Mouse (Mus musculus): ENCODE results near the gene Slc39a3. TPM values are rescaled to one million over a fixed set of nuclear protein-coding genes. Genes with fewer than 3 reads are reported as not detected.

Slc39a3 gene
- total RNA-seq, 2 experiments from 2014 or later: 11.7 to 12.0 TPM

DNA sequence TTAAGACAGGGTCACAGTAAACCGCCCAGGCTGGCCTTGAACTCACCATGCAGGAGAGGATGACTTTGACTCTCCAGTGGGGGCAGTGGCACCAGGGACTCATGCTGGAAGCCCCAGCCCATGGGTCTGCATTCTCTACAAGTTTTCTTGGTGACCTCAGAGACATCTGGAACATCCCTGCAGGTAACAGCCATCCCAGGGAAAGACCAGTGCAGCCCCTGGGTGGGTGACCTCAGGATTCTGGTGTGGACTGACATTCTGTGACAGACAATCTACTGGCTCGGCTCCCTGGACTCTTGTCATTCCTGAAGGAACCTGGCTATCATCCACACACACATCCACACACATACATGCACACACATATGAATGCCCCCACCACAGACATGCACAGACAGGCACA is 21.6 kb downstream of the Slc39a3 start:
- no peak for DNase-seq
- intact Hi-C loops (cut with DNase I): loop anchor here (2.0 kb wide), 2 partner anchors 25 to 65 kb away; no protein-coding TSS in a partner anchor

DNA sequence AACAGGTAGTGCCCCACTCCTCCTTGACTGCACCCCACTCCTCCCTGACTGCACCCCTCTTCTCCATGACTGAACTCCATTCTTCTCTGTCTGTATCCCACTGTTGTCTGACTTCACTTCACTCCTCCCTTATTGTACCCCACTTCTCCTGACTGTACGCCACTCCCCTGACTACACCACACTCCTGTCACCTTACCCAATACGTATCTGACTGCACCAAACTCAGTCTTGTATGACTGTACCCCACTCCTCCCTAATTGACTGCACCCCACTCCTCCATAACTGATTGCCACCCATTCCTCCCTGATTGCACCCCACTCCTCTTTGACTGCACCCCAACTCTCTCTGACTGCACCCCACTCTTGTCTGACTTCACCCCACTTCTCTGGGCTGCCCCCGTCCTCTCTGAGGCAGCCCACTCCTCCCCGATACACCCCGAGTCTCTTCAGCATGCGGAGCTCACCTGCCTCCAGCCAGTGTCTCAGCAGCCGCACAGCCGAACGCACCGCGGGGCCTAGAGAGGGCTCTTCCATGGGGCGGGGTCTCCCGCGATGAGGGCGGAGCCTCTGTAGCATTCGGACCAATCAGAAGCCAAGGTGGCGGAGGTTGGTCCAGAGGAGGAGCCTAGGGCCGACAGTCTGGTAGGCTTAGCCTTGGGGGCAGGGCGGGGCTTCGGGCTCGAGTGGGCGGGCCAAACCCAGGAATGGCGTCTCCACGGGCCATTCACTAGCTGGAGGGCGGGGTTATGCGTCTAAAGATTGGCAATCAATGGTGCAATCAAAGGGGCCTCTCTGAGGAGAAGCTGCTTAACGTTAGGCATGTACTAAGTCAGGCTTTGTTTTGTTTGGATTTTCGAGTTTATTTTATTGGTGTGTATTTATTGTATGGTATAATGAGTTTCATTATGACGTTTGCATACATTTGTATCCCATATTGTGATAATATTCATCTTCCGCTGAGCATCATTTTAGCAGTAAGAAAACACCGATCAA is 22.5 kb downstream of the Slc39a3 start, which contains the start of gene Gng7:
TSS of gene Gng7 (minus strand) at position 553 of the 992 bp plus-strand sequence.
- DNase-seq: peak; percentile 88 to 95
- intact Hi-C loops (cut with DNase I): no loop called here

DNA sequence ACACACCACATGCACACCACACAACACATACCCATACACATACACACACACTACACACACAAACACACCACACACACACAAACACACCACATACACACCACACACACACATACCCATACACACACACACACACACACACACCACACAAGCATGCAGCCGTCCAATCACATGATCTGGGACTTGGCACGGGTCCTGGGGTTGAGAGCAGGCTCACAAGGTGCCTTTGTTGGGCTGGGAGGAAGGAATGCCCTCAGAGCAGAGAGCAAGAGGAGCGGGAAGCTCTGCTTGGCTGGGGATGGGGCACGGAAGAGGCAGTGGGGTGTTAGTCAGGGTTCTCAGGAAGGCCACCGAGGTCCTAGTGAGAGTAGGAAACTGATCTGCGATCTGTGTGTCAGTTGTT is 26.4 kb downstream of the Slc39a3 start:
- intact Hi-C loops (cut with DNase I): no loop called here
- no peak for DNase-seq

DNA sequence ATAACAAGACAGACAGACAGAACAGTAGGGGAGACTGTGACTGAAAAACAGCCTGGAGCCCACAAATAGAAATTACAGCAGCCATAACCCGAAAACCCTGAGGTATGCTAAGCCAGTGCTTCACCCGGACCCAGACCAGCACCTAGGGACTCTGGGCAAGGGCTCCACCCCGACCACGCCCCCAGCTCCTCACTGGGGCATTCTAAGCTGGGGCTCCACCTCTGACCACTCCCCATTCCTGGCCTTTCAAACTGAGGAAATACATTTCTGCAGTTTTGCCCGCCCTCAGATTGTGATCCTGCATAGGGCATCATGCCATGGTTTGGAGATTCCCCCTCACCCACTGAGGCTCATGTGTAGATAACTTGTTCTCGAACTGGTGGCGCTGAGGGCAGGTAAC is 30.0 kb downstream of the Slc39a3 start:
- DNase-seq: no peak
- intact Hi-C loops (cut with DNase I): no loop called here

DNA sequence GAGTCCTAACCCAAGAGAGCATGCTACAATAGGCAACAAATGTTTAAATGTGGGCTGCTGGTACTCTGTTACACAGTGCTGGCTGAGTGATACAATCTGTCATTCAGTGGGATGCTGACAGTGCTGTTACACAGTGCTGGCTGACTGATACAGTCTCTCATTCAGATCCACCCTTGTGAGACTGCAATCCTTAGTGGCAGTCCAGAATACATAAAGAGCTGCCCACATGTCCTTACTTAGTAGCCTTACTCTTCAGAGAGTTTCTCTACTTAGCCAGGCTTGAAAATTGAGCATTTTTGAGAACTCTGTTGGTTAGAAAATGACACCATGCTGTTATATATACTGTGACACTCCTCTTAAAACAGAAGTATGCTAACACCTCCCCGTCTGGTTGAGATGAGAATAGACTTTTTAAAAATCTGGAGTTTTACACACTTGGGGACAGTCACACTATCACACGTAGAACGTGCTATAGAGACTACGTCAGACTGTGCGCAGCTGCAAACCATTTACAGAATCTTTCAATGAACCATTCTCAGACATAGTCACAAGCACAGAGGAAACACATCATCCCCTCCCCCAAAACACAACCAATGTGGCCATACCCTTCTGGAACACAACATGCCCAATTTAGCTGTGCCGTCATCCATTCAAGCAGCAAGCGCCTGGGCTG is 31.1 kb downstream of the Slc39a3 start:
- DNase-seq: no peak
- intact Hi-C loops (cut with DNase I): no loop called here

DNA sequence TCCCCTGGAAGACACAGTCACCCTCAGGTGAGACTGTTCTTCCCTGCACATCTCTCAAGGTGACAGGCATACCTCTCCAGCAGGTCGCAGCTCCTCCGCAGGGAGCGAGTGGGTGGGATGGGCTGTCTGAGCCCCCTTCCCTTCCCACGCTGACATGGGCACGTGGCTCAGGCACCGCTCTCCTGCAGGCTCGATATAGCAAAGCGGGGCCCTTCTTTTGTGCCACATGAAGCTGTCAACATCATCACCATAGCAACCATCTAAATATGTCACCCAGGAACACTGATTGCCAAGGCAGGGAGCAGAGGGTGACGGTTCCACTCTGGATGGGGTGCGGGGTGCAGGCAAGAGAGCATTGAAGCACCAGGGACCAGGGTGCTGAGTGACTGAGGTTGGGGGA is 36.1 kb downstream of the Slc39a3 start:
- no peak for DNase-seq
- intact Hi-C loops (cut with DNase I): loop anchor here (2.0 kb wide), 1 partner anchor 40 kb away; no protein-coding TSS in a partner anchor

DNA sequence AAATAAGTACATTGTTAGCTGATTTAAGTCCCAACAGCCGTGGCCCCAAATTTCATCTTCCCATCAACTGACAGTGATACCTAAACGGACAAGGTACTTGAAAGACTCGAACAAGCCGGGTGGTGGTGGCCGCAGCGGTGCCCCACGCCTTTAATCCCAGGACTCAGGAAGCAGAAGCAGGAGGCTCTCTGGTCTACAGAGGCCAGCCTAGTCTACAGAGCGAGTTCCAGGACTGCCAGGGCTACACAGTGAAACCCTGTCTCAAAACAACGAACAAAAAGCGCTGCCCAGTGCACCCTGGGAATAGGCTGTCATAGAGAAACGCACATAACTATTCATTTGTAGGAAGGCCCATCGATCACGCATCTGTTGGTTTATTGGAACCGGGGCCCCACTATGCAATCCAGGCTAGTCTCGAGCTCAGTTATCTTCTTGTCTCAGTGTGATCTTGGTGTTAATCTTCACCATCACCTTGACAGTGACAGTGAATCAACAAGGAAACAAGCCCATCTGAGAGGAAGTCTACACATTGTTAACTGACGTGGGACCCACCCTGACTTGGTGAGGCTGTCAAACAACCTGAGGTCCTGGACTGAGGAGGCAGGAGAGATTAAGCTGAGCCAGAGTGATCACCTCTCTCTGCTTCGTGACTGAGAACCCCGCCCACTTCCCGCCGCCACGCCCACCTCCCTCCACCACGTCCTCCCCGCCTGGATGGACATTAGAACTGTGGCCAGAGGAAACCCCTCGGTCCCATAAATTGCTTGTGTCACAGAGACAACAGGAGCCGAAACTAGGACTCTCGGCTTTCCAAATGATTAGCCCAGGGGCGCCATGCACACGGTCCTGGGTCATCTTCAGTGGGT is 36.8 kb downstream of the Slc39a3 start:
- DNase-seq: no peak
- intact Hi-C loops (cut with DNase I): loop anchor here (2.0 kb wide), 1 partner anchor 40 kb away; no protein-coding TSS in a partner anchor

DNA sequence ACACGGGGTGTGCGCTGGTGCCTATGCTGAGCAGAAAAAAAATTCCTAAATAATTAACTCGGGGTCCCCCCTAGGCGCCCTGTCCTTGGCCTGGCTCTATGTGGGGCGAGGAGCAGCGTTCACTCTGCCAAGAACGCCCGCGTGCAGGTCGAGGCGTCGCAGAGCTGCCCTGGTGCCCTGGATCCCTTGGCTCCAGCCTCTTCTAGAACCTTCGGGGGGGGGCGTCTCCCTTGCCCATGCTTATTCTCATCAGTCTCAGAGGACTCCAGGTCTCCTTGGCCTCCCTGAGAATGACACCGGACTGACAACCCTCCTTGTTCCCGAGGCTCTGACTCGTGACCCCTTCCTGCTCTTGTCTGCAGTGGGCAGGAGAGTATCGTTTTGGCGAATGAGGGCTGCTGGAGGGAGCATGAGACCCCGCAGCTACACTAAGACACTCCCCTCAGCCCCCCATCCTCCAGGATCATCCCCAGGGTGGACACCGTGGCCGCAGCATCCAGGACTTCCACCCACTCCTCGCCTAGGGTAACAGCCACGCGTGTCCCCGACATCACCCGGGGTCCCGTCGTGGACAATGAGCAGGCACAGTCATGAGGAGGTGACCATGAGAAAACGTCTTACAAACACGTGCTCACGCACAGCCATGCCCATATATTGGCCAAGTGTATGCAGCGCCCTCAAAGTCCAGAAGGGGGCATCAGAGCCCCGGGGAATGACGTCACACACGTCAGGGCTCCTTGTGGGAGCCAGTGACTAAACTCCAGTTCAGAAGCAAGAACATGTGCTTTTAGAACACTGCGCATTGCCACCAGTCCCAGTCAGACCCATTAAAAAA is 37.6 kb downstream of the Slc39a3 start:
- intact Hi-C loops (cut with DNase I): loop anchor here (2.0 to 5.0 kb wide), 3 partner anchors 41 to 182 kb away; no protein-coding TSS in a partner anchor

DNA sequence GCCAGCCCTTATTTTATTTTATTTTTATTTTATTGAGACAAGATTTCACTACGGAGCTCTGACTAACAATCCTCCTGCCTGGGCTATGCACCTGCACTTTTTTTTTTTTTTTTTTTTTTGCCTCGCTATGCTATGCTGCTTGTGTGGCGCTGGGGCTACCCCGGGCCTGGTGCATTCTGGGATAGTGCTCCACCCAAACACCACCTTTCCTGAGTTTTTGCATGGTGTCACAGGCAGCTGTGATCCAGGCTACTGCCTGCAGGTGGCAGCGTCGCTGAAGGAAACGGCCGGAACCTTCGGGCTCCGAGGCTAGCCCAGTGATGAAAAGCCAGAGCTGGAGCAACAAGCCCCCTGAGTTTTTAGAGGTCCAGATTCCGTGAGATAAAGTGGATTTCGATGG is 38.4 kb downstream of the Slc39a3 start:
- DNase-seq: no peak
- intact Hi-C loops (cut with DNase I): loop anchor here (2.0 to 5.0 kb wide), 2 partner anchors 84 to 181 kb away; no protein-coding TSS in a partner anchor

More for the DNA sequence above, 37.6 kb downstream of the Slc39a3 start:
- DNase-seq: peak; percentile 72 to 82

DNA sequence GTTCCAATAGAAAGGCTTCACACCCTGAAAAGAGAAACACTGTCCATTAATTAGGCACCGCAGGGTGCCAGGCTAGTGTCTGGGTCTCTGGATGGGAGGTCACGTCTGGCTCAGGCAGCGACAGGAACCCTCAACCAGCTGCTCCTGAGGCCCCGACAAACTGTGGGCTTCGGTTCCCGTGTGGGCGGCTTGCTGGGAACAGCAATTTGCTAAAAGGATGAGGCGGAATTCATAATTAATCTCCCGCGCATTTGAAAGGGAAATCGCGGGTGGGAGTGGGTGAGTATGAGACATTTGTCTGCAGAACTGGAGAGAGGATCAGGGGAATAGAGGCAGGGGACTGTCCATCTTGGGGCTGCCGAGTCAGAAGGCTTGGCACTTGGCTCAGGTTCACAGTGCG is 39.2 kb downstream of the Slc39a3 start:
- intact Hi-C loops (cut with DNase I): loop anchor here (2.0 to 5.0 kb wide), 2 partner anchors 85 to 181 kb away; no protein-coding TSS in a partner anchor
- DNase-seq: no peak

DNA sequence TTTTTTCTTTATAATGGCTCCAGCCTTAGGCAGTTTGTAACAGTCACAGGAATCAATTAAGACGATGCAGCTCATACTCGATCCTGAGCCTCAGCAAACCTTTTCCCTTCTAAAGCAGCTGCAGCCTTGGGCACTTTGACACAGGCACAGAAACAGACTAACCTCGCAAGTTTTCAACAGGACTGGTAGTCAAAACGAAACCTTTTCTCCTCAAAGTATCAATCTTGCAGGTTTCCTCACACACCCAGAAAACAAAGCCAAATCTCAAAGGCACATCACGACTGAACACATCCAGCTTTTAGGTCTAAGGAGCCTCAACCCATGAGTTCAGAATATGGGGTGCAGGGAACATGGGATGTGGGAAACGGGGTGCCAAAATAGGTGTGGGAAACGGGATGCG is 39.9 kb downstream of the Slc39a3 start:
- intact Hi-C loops (cut with DNase I): loop anchor here (5.0 kb wide), 1 partner anchor 180 kb away; no protein-coding TSS in a partner anchor
- no peak for DNase-seq

DNA sequence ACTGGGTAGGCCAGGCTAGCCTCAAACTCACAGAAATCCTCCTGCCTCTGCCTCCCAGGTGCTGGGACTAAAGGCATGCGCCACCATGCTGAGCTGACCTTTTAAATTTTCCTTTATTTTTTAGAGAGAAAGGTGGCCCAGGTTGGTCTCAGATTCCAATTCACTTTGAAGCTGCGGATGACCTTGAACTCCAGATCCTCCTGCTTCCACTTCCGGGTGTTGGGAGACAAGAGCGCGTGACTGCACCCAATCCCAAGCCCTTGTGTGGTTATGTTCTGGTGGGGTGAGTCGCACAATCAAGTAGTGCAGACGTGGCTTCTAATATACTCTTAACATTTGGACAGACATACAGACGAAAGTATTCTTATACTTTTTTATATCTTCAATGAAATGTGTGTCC is 40.7 kb downstream of the Slc39a3 start:
- no peak for DNase-seq
- intact Hi-C loops (cut with DNase I): loop anchor here (5.0 kb wide), 1 partner anchor 179 kb away; no protein-coding TSS in a partner anchor

DNA sequence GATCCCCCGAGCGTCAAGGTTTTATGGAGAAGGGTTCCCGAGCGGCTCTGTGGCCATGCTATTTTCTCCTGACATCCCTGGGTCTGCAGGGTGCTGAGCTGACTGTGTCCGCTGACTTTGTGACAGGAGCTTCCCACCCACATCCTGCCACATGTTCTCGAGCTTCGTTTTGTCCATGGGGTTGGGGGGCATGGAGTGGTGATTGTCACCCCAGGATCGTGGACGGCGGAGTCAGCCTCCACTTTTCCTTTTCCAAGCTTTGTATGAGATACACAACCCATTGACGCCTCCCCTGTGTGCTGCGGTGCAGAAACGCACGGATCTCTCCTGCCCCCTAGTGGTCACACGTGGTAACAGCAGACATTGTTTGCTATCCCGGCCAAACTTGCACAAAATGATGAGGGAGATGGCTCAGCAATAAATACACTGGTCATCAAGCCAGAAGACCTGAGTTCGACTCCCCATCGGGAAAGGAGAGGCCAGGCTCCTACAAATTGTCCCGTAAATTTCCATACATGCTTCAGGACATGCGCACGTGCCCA is 42.1 kb downstream of the Slc39a3 start:
- intact Hi-C loops (cut with DNase I): loop anchor here (2.0 to 5.0 kb wide), 2 partner anchors 68 to 178 kb away; no protein-coding TSS in a partner anchor
- DNase-seq: peak; percentile 64 to 76

DNA sequence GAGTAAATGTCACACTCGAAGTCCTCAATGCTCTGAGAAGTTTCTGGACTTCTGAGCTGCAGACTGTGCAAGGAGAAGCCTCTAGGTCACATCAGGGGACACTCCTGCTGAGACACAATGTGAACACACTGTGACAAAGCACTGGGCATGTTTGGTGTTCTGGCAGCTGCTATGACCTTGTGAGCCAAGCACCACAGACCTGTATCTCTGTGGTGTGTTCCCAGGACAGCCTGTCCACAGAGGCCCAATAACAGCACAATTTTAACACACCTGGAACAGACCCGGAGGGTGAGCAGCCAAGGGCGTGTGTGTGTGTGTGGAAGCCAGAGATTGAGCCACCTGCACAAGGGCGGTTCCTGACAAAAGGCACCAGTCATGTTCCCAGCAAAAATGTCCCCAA is 42.6 kb downstream of the Slc39a3 start:
- no peak for DNase-seq
- intact Hi-C loops (cut with DNase I): loop anchor here (2.0 to 5.0 kb wide), 4 partner anchors 37 to 247 kb away; no protein-coding TSS in a partner anchor

DNA sequence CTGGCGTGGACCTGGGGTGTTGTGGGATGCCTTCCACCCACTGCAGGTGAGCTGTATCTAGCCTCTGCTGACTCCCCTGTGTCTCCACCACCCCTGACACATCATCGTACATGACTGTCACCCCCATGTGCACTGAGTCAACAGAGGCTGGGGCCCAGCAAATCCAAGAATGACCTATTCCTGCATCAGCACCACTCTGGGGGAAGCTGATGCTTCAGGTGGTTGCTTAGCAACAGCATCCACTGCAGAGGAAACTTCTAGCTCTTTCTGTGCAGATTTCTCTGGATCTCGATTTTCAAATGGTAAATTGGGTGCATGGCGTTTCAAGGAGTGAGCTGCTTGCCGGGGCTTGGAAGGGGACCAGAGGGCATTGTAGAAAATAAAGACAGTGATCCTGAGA is 44.0 kb downstream of the Slc39a3 start:
- no peak for DNase-seq
- intact Hi-C loops (cut with DNase I): loop anchor here (2.0 to 5.0 kb wide), 3 partner anchors 36 to 246 kb away; no protein-coding TSS in a partner anchor

DNA sequence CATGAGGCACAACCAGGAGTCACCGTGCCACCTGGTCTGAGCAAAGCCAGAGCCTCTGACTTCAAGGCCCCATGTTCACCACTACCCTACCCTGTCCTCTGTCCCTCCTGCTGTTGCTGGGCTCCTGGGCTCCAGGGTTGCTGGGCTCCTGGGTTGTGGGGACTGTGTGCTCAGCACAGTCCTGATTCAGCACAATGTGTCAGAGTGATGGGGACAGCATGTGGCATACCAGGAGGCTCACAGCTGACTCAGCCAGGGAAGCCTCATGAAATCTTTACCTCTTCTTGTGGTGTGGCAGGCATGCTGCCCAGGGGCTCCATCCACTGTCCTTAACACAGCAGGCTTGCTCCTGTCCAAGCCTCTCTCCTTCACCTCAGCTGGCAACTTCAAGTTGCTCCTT is 45.3 kb downstream of the Slc39a3 start:
- no peak for DNase-seq
- intact Hi-C loops (cut with DNase I): loop anchor here (2.0 to 5.0 kb wide), 3 partner anchors 35 to 245 kb away; no protein-coding TSS in a partner anchor

DNA sequence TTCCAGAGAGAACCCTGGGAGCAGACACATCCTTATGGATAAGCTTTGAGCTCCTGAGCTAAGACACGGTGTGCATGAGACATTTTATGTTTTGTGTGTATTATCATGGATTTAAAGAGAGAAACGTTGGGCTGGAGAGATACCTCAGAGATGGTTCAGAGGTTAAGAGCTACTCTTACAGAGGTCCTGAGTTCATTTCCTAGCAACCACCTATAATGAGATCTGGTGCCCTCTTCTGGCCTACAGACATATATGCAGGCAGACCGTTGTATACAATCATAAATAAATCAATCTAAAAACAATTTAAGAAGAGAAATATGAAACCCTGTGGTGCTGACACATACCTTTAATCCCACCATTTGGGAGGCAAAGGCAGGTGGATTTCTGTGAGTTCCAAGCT is 46.2 kb downstream of the Slc39a3 start:
- intact Hi-C loops (cut with DNase I): loop anchor here (5.0 kb wide), 2 partner anchors 34 to 244 kb away; no protein-coding TSS in a partner anchor
- no peak for DNase-seq

DNA sequence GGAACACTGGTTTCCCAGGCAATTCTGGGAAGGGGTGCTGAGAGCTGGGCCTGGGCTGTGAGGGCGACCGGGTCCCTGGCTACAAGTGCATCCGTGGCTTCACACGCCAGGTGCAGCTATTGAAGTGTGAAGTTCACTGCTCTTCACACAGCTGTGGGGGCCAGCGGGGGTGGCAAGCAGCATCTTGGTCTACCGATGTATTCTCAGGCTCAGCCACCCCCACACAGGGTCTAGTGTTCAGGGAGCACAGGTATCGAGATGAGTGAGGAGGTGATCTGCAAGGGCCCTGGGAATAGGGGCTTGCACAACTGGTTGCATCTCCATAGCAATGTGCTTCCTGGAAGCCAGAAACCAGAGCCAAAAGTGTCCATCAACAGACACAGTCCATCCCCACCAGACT is 46.8 kb downstream of the Slc39a3 start:
- intact Hi-C loops (cut with DNase I): loop anchor here (5.0 kb wide), 2 partner anchors 33 to 243 kb away; no protein-coding TSS in a partner anchor
- no peak for DNase-seq

Data from gastrocnemius, postnatal 36 days (tissue).